Mouse (Mus musculus) heart, adult 8-10 months (tissue): ENCODE measurements around the gene Igf1r. TPM values are rescaled to one million over a fixed set of nuclear protein-coding genes. Genes with fewer than 3 reads are reported as not detected.

Experiments
- DNase-seq: peaks from one replicate; pipeline ENCODE4 v3.0.0; 2022; ENCODE audit warnings: low spot score
- total RNA-seq, 4 experiments: library from RNA; stranded (reverse); gene quantifications; 2 replicates each; pipeline ENCODE4 v1.2.4; 2022

The Igf1r gene
- total RNA-seq, 4 experiments from 2014 or later = 10.3 to 17.3 (median 14.4) TPM

- no peak for DNase-seq
Measured at GRCm38 (mm10) chr7:68117567-68117966, 164.9 kb downstream of the Igf1r start.

GRCm38 (mm10) chr7:68117981-68118380 is 165.4 kb downstream of the Igf1r start:
- DNase-seq = no peak

GRCm38 (mm10) chr7:68119605-68120004 is 167.0 kb downstream of the Igf1r start:
- no peak for DNase-seq

- DNase-seq = no peak
Measured at GRCm38 (mm10) chr7:68122418-68122817, 169.8 kb downstream of the Igf1r start.

- DNase-seq = no peak
Measured at GRCm38 (mm10) chr7:68125347-68125746, 172.7 kb downstream of the Igf1r start.

GRCm38 (mm10) chr7:68127799-68128261 is 175.2 kb downstream of the Igf1r start:
- DNase-seq = no peak

GRCm38 (mm10) chr7:68128271-68128674 is 175.6 kb downstream of the Igf1r start:
- DNase-seq = no peak

- peak; percentile 99 for DNase-seq
Measured at GRCm38 (mm10) chr7:68129077-68129511, 176.5 kb downstream of the Igf1r start.

- peak; percentile 95 for DNase-seq
Measured at GRCm38 (mm10) chr7:68129546-68130253, 177.1 kb downstream of the Igf1r start.

GRCm38 (mm10) chr7:68130950-68131580 is 178.4 kb downstream of the Igf1r start:
- DNase-seq = no peak

- DNase-seq = no peak
Measured at GRCm38 (mm10) chr7:68133679-68134078, 181.1 kb downstream of the Igf1r start.

- peak; percentile 38 for DNase-seq
Measured at GRCm38 (mm10) chr7:68134948-68135347, 182.3 kb downstream of the Igf1r start.

- no peak for DNase-seq
Measured at GRCm38 (mm10) chr7:68136056-68136455, 183.4 kb downstream of the Igf1r start.

- no peak for DNase-seq
Measured at GRCm38 (mm10) chr7:68139384-68139783, 186.8 kb downstream of the Igf1r start.

GRCm38 (mm10) chr7:68140041-68140807 is 187.6 kb downstream of the Igf1r start:
- DNase-seq = no peak

GRCm38 (mm10) chr7:68144266-68144665 is 191.6 kb downstream of the Igf1r start:
- no peak for DNase-seq

- DNase-seq = no peak
Measured at GRCm38 (mm10) chr7:68148297-68149048, 195.8 kb downstream of the Igf1r start.

GRCm38 (mm10) chr7:68151892-68152291 is 199.3 kb downstream of the Igf1r start:
- no peak for DNase-seq

- no peak for DNase-seq
Measured at GRCm38 (mm10) chr7:68152458-68152857, 199.8 kb downstream of the Igf1r start.

- DNase-seq = no peak
Measured at GRCm38 (mm10) chr7:68153269-68153668, 200.6 kb downstream of the Igf1r start.

GRCm38 (mm10) chr7:68154588-68154987 is 202.0 kb downstream of the Igf1r start:
- DNase-seq = no peak
